Mouse (Mus musculus) central nervous system, embryonic 18 days (tissue): ENCODE data around the gene Srcin1. TPM values are rescaled to one million over a fixed set of nuclear protein-coding genes. Genes with fewer than 3 reads are reported as not detected.

Source experiments
- polyA plus RNA-seq: library from polyadenylated mRNA; depleted of rRNA; stranded (reverse); fragments of >200 nt; gene quantifications from 2 replicates; pipeline ENCODE4 v1.2.3, GENCODE M21; 2012; rRNA removed

The Srcin1 gene
- polyA plus RNA-seq: 56.5 and 72.4 TPM in 2 replicates

DNA sequence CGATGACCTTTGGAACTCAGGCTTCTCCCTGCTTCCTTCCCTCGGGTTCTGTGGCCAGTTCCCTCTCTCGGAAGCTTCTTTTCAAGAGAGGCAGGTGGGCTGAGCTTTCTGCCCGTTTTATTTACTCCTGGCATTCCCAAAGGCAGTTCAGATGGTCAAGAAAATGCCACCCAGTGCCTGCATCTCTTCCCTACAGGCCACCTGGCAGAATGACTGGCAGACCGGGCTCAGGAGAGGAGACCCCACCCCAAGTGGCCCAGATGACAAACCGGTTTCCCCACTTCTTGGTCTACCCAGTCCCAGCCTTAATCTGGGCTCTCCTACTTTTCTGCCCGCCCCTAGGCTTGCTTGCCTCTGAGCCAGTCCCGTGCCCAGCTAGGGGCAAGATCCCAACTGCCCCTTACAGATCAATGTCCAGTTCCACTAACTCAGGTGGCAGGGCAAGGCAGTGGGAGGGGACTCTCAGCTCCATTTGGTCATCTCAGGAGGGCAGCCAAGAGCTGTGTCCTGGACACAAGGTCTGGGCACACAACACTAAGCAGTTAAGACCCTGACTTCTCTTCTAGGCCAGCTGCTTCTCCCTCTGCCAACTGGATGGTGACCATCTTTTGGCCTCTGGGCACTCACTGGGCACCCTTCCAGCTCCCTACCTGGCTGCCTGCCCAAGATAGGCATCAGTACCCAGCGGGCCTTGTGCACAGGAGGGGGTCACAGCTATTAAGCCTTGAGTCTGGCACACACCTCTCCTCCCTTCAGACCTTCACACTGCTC, at the start of gene Srcin1:
TSS of gene Srcin1 (minus strand) at position 51 of the 771 bp plus-strand sequence.

DNA sequence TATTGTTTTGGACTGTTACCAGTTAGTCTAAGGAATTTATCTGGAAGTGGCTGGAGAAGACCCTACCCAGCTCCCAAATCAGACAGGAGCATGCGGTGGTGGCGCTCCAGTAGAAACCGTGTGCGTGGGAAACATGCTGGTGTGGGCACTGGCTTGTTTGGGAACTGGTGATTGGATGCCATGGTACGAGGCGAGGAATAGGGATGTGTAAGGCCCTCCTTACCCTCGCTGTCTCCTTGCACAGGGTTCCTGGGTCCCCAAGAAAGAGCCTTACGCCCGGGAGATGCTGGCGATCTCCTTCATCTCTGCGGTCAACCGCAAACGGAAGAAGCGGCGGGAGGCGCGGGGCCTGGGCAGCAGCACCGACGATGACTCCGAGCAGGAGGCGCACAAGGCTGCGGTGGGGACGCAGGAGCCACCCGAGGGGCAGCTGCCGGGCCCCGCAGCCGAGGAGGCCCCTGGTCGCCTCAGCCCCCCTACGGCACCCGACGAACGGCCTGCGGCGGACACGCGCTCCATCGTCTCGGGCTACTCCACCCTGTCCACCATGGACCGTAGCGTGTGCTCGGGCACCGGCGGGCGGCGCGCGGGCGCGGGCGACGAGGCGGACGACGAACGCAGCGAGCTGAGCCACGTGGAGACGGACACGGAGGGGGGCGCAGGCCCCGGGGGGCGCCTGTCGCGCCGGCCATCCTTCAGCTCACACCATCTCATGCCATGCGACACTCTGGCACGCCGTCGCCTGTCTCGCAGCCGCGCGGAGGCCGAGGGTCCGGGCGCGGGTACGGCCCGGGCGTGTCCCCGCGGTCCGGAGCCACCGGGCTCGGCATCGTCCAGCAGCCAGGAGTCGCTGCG, 75.9 kb downstream of the Srcin1 start, which contains the start of gene 4933428G20Rik:
TSS of gene 4933428G20Rik (minus strand) at position 476 of the 855 bp plus-strand sequence.

Other genes with a start within 250 kb of the Srcin1 start
- 0.25 and 0.34 TPM in 2 replicates for gene Gpr179, start 224.1 kb downstream of the Srcin1 start, polyA plus RNA-seq
- gene Socs7, start 213.6 kb downstream of the Srcin1 start, polyA plus RNA-seq: 35.7 and 37.6 TPM in 2 replicates
- 34.2 and 39.5 TPM in 2 replicates for gene Arhgap23, start 160.7 kb downstream of the Srcin1 start, polyA plus RNA-seq
- 0.08 and 0.09 TPM in 2 replicates for gene 4933428G20Rik, start 75.8 kb downstream of the Srcin1 start, polyA plus RNA-seq
- 3.5 and 3.8 TPM in 2 replicates for gene Epop, start 53.5 kb upstream of the Srcin1 start, polyA plus RNA-seq
- 32.0 and 36.5 TPM in 2 replicates for gene Mllt6, start 87.2 kb upstream of the Srcin1 start, polyA plus RNA-seq
- gene Cisd3, start 109.6 kb upstream of the Srcin1 start, polyA plus RNA-seq: 20.8 and 23.4 TPM in 2 replicates
- gene Pcgf2, start 124.3 kb upstream of the Srcin1 start, polyA plus RNA-seq: 118 and 137 TPM in 2 replicates
- gene Psmb3, start 127.2 kb upstream of the Srcin1 start, polyA plus RNA-seq: 357 and 383 TPM in 2 replicates
- 86.8 and 94.0 TPM in 2 replicates for gene Pip4k2b, start 168.5 kb upstream of the Srcin1 start, polyA plus RNA-seq
- 18.3 and 18.7 TPM in 2 replicates for gene Cwc25, start 190.4 kb upstream of the Srcin1 start, polyA plus RNA-seq
- gene 1700001P01Rik, start 199.7 kb upstream of the Srcin1 start, polyA plus RNA-seq: 0.79 and 0.91 TPM in 2 replicates
- gene Rpl23, start 206.3 kb upstream of the Srcin1 start, polyA plus RNA-seq: 536 and 583 TPM in 2 replicates
- gene Lasp1, start 222.8 kb upstream of the Srcin1 start, polyA plus RNA-seq: 106 and 122 TPM in 2 replicates